Mouse (Mus musculus): ENCODE results near the gene Cep126. TPM values are rescaled to one million over a fixed set of nuclear protein-coding genes. Genes with fewer than 3 reads are reported as not detected.

The Cep126 gene
- 1.7 and 1.8 TPM in 2 replicates for polyA plus RNA-seq (2015; fragmentation: Nextera tagmentation; extraction: Ambion mirVana)

GRCm38 (mm10) chr9:8134117-8134574 lies at the start of gene Cep126:
Cep126 (minus strand) TSS chr9:8134294.
- WGBS, result under 1% methylated on average over 68 of the region's 72 CpGs
- peak within 1 kb of the TSS; percentile 87 for H3K4me2 ChIP-seq
- H3K36me3 ChIP-seq, result no peaks in the 10 kb centered on the region
- H3K4me1 ChIP-seq, result peaks cover 7% of the 10 kb centered on the region; the same call in 1 of the 2 replicates
- H3K27me3 ChIP-seq (replicated peaks), result no peaks in the 10 kb centered on the region; the same call in 1 of the 2 replicates
- peak within 1 kb of the TSS; percentile 80 for H3K9ac ChIP-seq
- no peak within 1 kb of the TSS for H3K27ac ChIP-seq (replicated peaks)
- H3K4me3 ChIP-seq, result peak within 1 kb of the TSS; percentile 87
- H3K9me3 ChIP-seq, result no peaks in the 10 kb centered on the region
- ATAC-seq (ENCODE audit: extremely low read depth, insufficient number of reproducible peaks, low FRiP score, low TSS enrichment), result peak; percentile 92

- WGBS, result 77% methylated on average over 3 of the region's 3 CpGs
- no peak overlapping the region for H3K4me3 ChIP-seq
- H3K9ac ChIP-seq, result no peak overlapping the region
- H3K27ac ChIP-seq (replicated peaks), result no peak overlapping the region
- H3K36me3 ChIP-seq, result no peaks in the 10 kb centered on the region
- H3K4me1 ChIP-seq, result no peaks in the 10 kb centered on the region
- ATAC-seq (ENCODE audit: extremely low read depth, insufficient number of reproducible peaks, low FRiP score, low TSS enrichment), result no peak
- no peaks in the 10 kb centered on the region for H3K9me3 ChIP-seq
- H3K27me3 ChIP-seq (replicated peaks), result no peaks in the 10 kb centered on the region
- no peak overlapping the region for H3K4me2 ChIP-seq
Measured at GRCm38 (mm10) chr9:8179554-8179953, 45.5 kb upstream of the Cep126 start.

GRCm38 (mm10) chr9:8177099-8177498 lies 43.0 kb upstream of the Cep126 start:
- no peak for ATAC-seq (ENCODE audit: extremely low read depth, insufficient number of reproducible peaks, low FRiP score, low TSS enrichment)
- no peaks in the 10 kb centered on the region for H3K36me3 ChIP-seq
- no peak overlapping the region for H3K4me2 ChIP-seq
- WGBS, result 65% methylated on average over 3 of the region's 3 CpGs
- H3K4me1 ChIP-seq, result no peaks in the 10 kb centered on the region
- H3K9me3 ChIP-seq, result no peaks in the 10 kb centered on the region
- no peaks in the 10 kb centered on the region for H3K27me3 ChIP-seq (replicated peaks)
- no peak overlapping the region for H3K9ac ChIP-seq
- H3K4me3 ChIP-seq, result no peak overlapping the region
- H3K27ac ChIP-seq (replicated peaks), result no peak overlapping the region

- H3K36me3 ChIP-seq, result no peaks in the 10 kb centered on the region
- H3K27me3 ChIP-seq (replicated peaks), result no peaks in the 10 kb centered on the region
- ATAC-seq (ENCODE audit: extremely low read depth, insufficient number of reproducible peaks, low FRiP score, low TSS enrichment), result no peak
- no peaks in the 10 kb centered on the region for H3K4me1 ChIP-seq
- no peak overlapping the region for H3K4me2 ChIP-seq
- H3K9me3 ChIP-seq, result no peaks in the 10 kb centered on the region
- H3K9ac ChIP-seq, result no peak overlapping the region
- 78% methylated on average over 2 of the region's 2 CpGs for WGBS
- no peak overlapping the region for H3K4me3 ChIP-seq
- no peak overlapping the region for H3K27ac ChIP-seq (replicated peaks)
Measured at GRCm38 (mm10) chr9:8157011-8157410, 22.9 kb upstream of the Cep126 start.

GRCm38 (mm10) chr9:8139501-8139900 lies 5.4 kb upstream of the Cep126 start:
- no peak for ATAC-seq (ENCODE audit: extremely low read depth, insufficient number of reproducible peaks, low FRiP score, low TSS enrichment)
- H3K36me3 ChIP-seq, result no peaks in the 10 kb centered on the region
- peaks cover 3% of the 10 kb centered on the region; the same call in 1 of the 2 replicates for H3K4me1 ChIP-seq
- no peak overlapping the region for H3K4me2 ChIP-seq
- no peaks in the 10 kb centered on the region; the same call in 1 of the 2 replicates for H3K27me3 ChIP-seq (replicated peaks)
- no peak overlapping the region for H3K9ac ChIP-seq
- 56% methylated on average over 1 of the region's 1 CpGs for WGBS
- H3K9me3 ChIP-seq, result 0 out of 2 replicates have a peak, but pooled peaks cover 4% of the 10 kb centered on the region
- H3K27ac ChIP-seq (replicated peaks), result no peak overlapping the region
- H3K4me3 ChIP-seq, result no peak overlapping the region

- H3K27me3 ChIP-seq (replicated peaks), result no peaks in the 10 kb centered on the region; the same call in 1 of the 2 replicates
- no peak for ATAC-seq (ENCODE audit: extremely low read depth, insufficient number of reproducible peaks, low FRiP score, low TSS enrichment)
- H3K27ac ChIP-seq (replicated peaks), result no peak overlapping the region
- H3K9me3 ChIP-seq, result no peaks in the 10 kb centered on the region
- peak overlapping the region; percentile 87 for H3K4me2 ChIP-seq
- peak overlapping the region; percentile 87 for H3K4me3 ChIP-seq
- WGBS, result 3% methylated on average over 22 of the region's 22 CpGs
- H3K36me3 ChIP-seq, result no peaks in the 10 kb centered on the region
- peaks cover 7% of the 10 kb centered on the region; the same call in 1 of the 2 replicates for H3K4me1 ChIP-seq
- H3K9ac ChIP-seq, result peak overlapping the region; percentile 80
Measured at GRCm38 (mm10) chr9:8133586-8134115, 443 bp downstream of the Cep126 start.

GRCm38 (mm10) chr9:8123495-8123894 lies 10.6 kb downstream of the Cep126 start:
- Histone ChIP-seq H3K36me3 (peaks cover 9% of the 10 kb centered on the region; the same call in 1 of the 2 replicates), H3K9me3 (no peaks in the 10 kb centered on the region), H3K4me1 (no peaks in the 10 kb centered on the region), H3K27me3 (replicated peaks) (no peaks in the 10 kb centered on the region), H3K4me2 (no peak overlapping the region), H3K9ac (no peak overlapping the region), H3K4me3 (no peak overlapping the region), H3K27ac (replicated peaks) (no peak overlapping the region)
- no peak for ATAC-seq (ENCODE audit: extremely low read depth, insufficient number of reproducible peaks, low FRiP score, low TSS enrichment)
- 82% methylated on average over 8 of the region's 8 CpGs for WGBS

- no peaks in the 10 kb centered on the region for H3K27me3 ChIP-seq (replicated peaks)
- 63% methylated on average over 5 of the region's 5 CpGs for WGBS
- no peak overlapping the region for H3K9ac ChIP-seq
- H3K4me3 ChIP-seq, result no peak overlapping the region
- H3K4me1 ChIP-seq, result no peaks in the 10 kb centered on the region
- H3K9me3 ChIP-seq, result peaks cover 13% of the 10 kb centered on the region
- H3K27ac ChIP-seq (replicated peaks), result no peak overlapping the region
- ATAC-seq (ENCODE audit: extremely low read depth, insufficient number of reproducible peaks, low FRiP score, low TSS enrichment), result no peak
- no peak overlapping the region for H3K4me2 ChIP-seq
- H3K36me3 ChIP-seq, result peaks cover 37% of the 10 kb centered on the region
Measured at GRCm38 (mm10) chr9:8114516-8114915, 19.6 kb downstream of the Cep126 start.

- Histone ChIP-seq H3K27me3 (replicated peaks) (no peaks in the 10 kb centered on the region), H3K4me3 (no peak overlapping the region), H3K27ac (replicated peaks) (no peak overlapping the region), H3K36me3 (no peaks in the 10 kb centered on the region), H3K9ac (no peak overlapping the region), H3K4me1 (no peaks in the 10 kb centered on the region), H3K9me3 (no peaks in the 10 kb centered on the region), H3K4me2 (no peak overlapping the region)
- 82% methylated on average over 4 of the region's 4 CpGs for WGBS
- ATAC-seq (ENCODE audit: extremely low read depth, insufficient number of reproducible peaks, low FRiP score, low TSS enrichment), result no peak
Measured at GRCm38 (mm10) chr9:8103050-8103449, 31.0 kb downstream of the Cep126 start.

GRCm38 (mm10) chr9:8100962-8101361 lies 33.1 kb downstream of the Cep126 start:
- Histone ChIP-seq H3K27ac (replicated peaks) (no peak overlapping the region), H3K9ac (no peak overlapping the region), H3K9me3 (no peaks in the 10 kb centered on the region), H3K36me3 (no peaks in the 10 kb centered on the region), H3K4me1 (no peaks in the 10 kb centered on the region), H3K4me2 (no peak overlapping the region), H3K4me3 (no peak overlapping the region), H3K27me3 (replicated peaks) (no peaks in the 10 kb centered on the region)
- WGBS, result 69% methylated on average over 6 of the region's 6 CpGs
- ATAC-seq (ENCODE audit: extremely low read depth, insufficient number of reproducible peaks, low FRiP score, low TSS enrichment), result no peak

GRCm38 (mm10) chr9:8078882-8079281 lies 55.2 kb downstream of the Cep126 start:
- H3K27me3 ChIP-seq (replicated peaks), result no peaks in the 10 kb centered on the region
- 0 out of 2 replicates have a peak, but pooled peaks cover 3% of the 10 kb centered on the region for H3K36me3 ChIP-seq
- no peak for ATAC-seq (ENCODE audit: extremely low read depth, insufficient number of reproducible peaks, low FRiP score, low TSS enrichment)
- H3K27ac ChIP-seq (replicated peaks), result no peak overlapping the region
- H3K4me2 ChIP-seq, result no peak overlapping the region
- 84% methylated on average over 5 of the region's 5 CpGs for WGBS
- H3K4me3 ChIP-seq, result no peak overlapping the region
- H3K9me3 ChIP-seq, result no peaks in the 10 kb centered on the region
- no peaks in the 10 kb centered on the region for H3K4me1 ChIP-seq
- no peak overlapping the region for H3K9ac ChIP-seq

- Histone ChIP-seq H3K4me3 (no peak overlapping the region), H3K9me3 (no peaks in the 10 kb centered on the region), H3K27me3 (replicated peaks) (no peaks in the 10 kb centered on the region), H3K9ac (no peak overlapping the region), H3K4me2 (no peak overlapping the region), H3K27ac (replicated peaks) (no peak overlapping the region), H3K36me3 (0 out of 2 replicates have a peak, but pooled peaks cover 3% of the 10 kb centered on the region), H3K4me1 (no peaks in the 10 kb centered on the region)
- ATAC-seq (ENCODE audit: extremely low read depth, insufficient number of reproducible peaks, low FRiP score, low TSS enrichment), result no peak
Measured at GRCm38 (mm10) chr9:8074345-8074744, 59.7 kb downstream of the Cep126 start.

Data from heart, embryonic 13.5 days (tissue).